Mouse (Mus musculus): ENCODE measurements around the gene Nrde2.

DNA sequence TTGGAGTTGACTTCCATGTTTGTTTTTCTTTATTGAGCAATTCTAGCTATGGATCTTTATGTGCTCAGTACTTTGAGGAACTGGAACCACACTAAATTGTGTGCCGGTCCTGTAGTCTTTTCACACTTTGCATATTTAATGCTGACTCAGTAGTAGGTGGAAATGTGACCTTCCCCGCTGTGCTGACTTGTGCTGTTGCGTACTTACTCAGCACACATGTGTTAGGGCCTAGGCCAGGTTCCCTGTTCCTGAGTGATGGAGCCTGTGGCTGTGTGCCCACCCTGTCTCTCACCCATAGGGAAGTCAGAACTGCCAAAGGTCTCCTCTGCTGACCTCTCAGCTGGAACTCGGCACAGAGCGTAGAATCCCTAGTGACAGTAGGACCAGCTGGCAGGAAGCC, 43.5 kb downstream of the Nrde2 start:
- TF ChIP-seq CTCF (IDR thresholded peaks at IDR 0.05; ENCODE audit: extremely low read depth, insufficient read depth, insufficient read length, insufficient replicate concordance) (no peak), POLR2A (IDR thresholded peaks at IDR 0.05; ENCODE audit: low read depth, low read length) (no peak)
